Mouse (Mus musculus) limb, embryonic 14.5 days (tissue): Measurements from ENCODE around the gene Pakap. TPM values are rescaled to one million over a fixed set of nuclear protein-coding genes. Genes with fewer than 3 reads are reported as not detected.

Experiments used
- ATAC-seq: fragments of 200-750 bp; cut with Nextera tagmentation; 2 replicates; pipeline ENCODE4 v1.8.0; 2017; ENCODE audit warnings: low read depth, moderate number of reproducible peaks, moderate TSS enrichment; ENCODE audit not compliant: low FRiP score
- DNase-seq: peaks from one replicate; pipeline ENCODE4 v3.0.0-alpha.2; 2015; ENCODE audit warnings: low spot score
- H3K27ac ChIP-seq: fragments of 300-500 bp; sonication (generic); replicated peaks from 2 replicates; pipeline ENCODE4 v1.5.1; 2014; ENCODE audit warnings: low read depth, mild to moderate bottlenecking, low read length, moderate library complexity, mixed read lengths
- H3K27me3 ChIP-seq: fragments of 300-500 bp; sonication (generic); 2 replicates; pipeline ENCODE4 v1.6.1; 2014; ENCODE audit warnings: low read length, mixed read lengths; ENCODE audit not compliant: control insufficient read depth, insufficient read depth
- H3K36me3 ChIP-seq: fragments of 300-500 bp; sonication (generic); 2 replicates; pipeline ENCODE4 v1.6.1; 2014; ENCODE audit warnings: mild to moderate bottlenecking, low read length, moderate library complexity, mixed read lengths; ENCODE audit not compliant: control insufficient read depth, insufficient read depth
- H3K4me1 ChIP-seq: fragments of 300-500 bp; sonication (generic); 2 replicates; pipeline ENCODE4 v1.6.1; 2014; ENCODE audit warnings: antibody characterized with exemption, low read length, mixed read lengths; ENCODE audit not compliant: control insufficient read depth, insufficient read depth
- H3K4me2 ChIP-seq: fragments of 300-500 bp; sonication (generic); replicated peaks from 2 replicates; pipeline ENCODE4 v1.6.1; 2014; ENCODE audit warnings: low read depth, mild to moderate bottlenecking, low read length, moderate library complexity; ENCODE audit not compliant: severe bottlenecking
- H3K4me3 ChIP-seq: fragments of 300-500 bp; sonication (generic); replicated peaks from 2 replicates; pipeline ENCODE4 v1.5.1; 2014; ENCODE audit warnings: low read length
- H3K9ac ChIP-seq: fragments of 300-500 bp; sonication (generic); 2 replicates; pipeline ENCODE4 v1.6.1; 2014; ENCODE audit warnings: mild to moderate bottlenecking, low read depth, low read length, moderate library complexity; ENCODE audit not compliant: severe bottlenecking
- H3K9me3 ChIP-seq: fragments of 300-500 bp; sonication (generic); 2 replicates; pipeline ENCODE4 v1.6.1; 2016; ENCODE audit warnings: low read length; ENCODE audit not compliant: control insufficient read depth
- POLR2A ChIP-seq: fragments of 200-500 bp; IDR thresholded peaks from 2 replicates; pipeline ENCODE4 v1.8.0; 2012; ENCODE audit warnings: inconsistent platforms, mild to moderate bottlenecking, moderate library complexity, borderline replicate concordance; ENCODE audit not compliant: insufficient read depth, insufficient read length; ENCODE audit errors: extremely low read depth
- WGBS: fragments of 180-500 bp; shearing (Covaris S2); extraction: QIAGEN DNeasy Blood & Tissue Kit; methylation state at CpG from one replicate; pipeline ENCODE4 v1.1.7; 2014; 5-methylcytosine and 5-hydroxymethylcytosine counted together
- polyA plus RNA-seq, 2 experiments: library from polyadenylated mRNA; depleted of rRNA in 1 of 2; stranded (reverse) in 1 of 2; unstranded in 1 of 2; fragments of >200 nt; fragmentation: Nextera tagmentation in 1 of 2; extraction: Ambion mirVana in 1 of 2; gene quantifications; 2 replicates each; pipeline versions ENCODE4 v1.2.1 to v1.2.3; 2012 to 2014

Gene Pakap
- polyA plus RNA-seq, 2 experiments = 6.4 to 26.9 TPM

GRCm38 (mm10) chr4:57895140-57895539, 327.2 kb downstream of the Pakap start:
- ATAC-seq = no peak

GRCm38 (mm10) chr4:57895902-57896301, 327.9 kb downstream of the Pakap start:
- no peak overlapping the region for H3K4me2 ChIP-seq

More at GRCm38 (mm10) chr4:57895140-57895539, 327.2 kb downstream of the Pakap start:
- H3K36me3 ChIP-seq = peaks cover 9% of the 10 kb centered on the region; the same call in 1 of the 2 replicates
- TF ChIP-seq POLR2A = no peak
- H3K9ac ChIP-seq = no peak overlapping the region
- no peak overlapping the region for H3K27ac ChIP-seq
- H3K4me2 ChIP-seq = no peak overlapping the region
- DNase-seq = no peak
- WGBS = 59% methylated on average over 5 of the region's 5 CpGs
- H3K4me1 ChIP-seq = peaks cover 3% of the 10 kb centered on the region; the same call in 1 of the 2 replicates
- no peaks in the 10 kb centered on the region for H3K27me3 ChIP-seq
- no peaks in the 10 kb centered on the region for H3K9me3 ChIP-seq
- no peak overlapping the region for H3K4me3 ChIP-seq

GRCm38 (mm10) chr4:57896631-57897030, 328.7 kb downstream of the Pakap start:
- Histone ChIP-seq H3K36me3 (peaks cover 9% of the 10 kb centered on the region; the same call in 1 of the 2 replicates), H3K4me2 (no peak overlapping the region), H3K9me3 (no peaks in the 10 kb centered on the region), H3K9ac (no peak overlapping the region), H3K4me1 (peaks cover 3% of the 10 kb centered on the region; the same call in 1 of the 2 replicates), H3K4me3 (no peak overlapping the region), H3K27ac (no peak overlapping the region), H3K27me3 (no peaks in the 10 kb centered on the region)
- 54% methylated on average over 3 of the region's 3 CpGs for WGBS
- no peak for ATAC-seq
- TF ChIP-seq POLR2A = no peak
- no peak for DNase-seq

More at GRCm38 (mm10) chr4:57895902-57896301, 327.9 kb downstream of the Pakap start:
- no peak for ATAC-seq
- Histone ChIP-seq H3K9ac (no peak overlapping the region), H3K27me3 (no peaks in the 10 kb centered on the region), H3K9me3 (no peaks in the 10 kb centered on the region), H3K4me1 (peaks cover 3% of the 10 kb centered on the region; the same call in 1 of the 2 replicates), H3K36me3 (peaks cover 9% of the 10 kb centered on the region; the same call in 1 of the 2 replicates), H3K4me3 (no peak overlapping the region), H3K27ac (no peak overlapping the region)
- TF ChIP-seq POLR2A = no peak
- 67% methylated on average over 6 of the region's 6 CpGs for WGBS
- DNase-seq = no peak

- no peak for TF ChIP-seq POLR2A
- 0 out of 2 replicates have a peak, but pooled peaks cover 3% of the 10 kb centered on the region for H3K36me3 ChIP-seq
Measured at GRCm38 (mm10) chr4:57901210-57901609, 333.2 kb downstream of the Pakap start.

GRCm38 (mm10) chr4:57902619-57903018, 334.6 kb downstream of the Pakap start:
- Histone ChIP-seq H3K9me3 (no peaks in the 10 kb centered on the region), H3K27me3 (no peaks in the 10 kb centered on the region), H3K4me1 (peaks cover 2% of the 10 kb centered on the region; the same call in 1 of the 2 replicates), H3K27ac (no peak overlapping the region), H3K4me2 (no peak overlapping the region), H3K9ac (no peak overlapping the region), H3K4me3 (no peak overlapping the region), H3K36me3 (no peaks in the 10 kb centered on the region)
- ATAC-seq (no peak), DNase-seq (no peak)
- TF ChIP-seq POLR2A = no peak
- WGBS = 79% methylated on average over 5 of the region's 5 CpGs

More at GRCm38 (mm10) chr4:57901210-57901609, 333.2 kb downstream of the Pakap start:
- H3K4me3 ChIP-seq = no peak overlapping the region
- H3K27ac ChIP-seq = no peak overlapping the region
- peaks cover 2% of the 10 kb centered on the region; the same call in 1 of the 2 replicates for H3K4me1 ChIP-seq
- no peak overlapping the region for H3K4me2 ChIP-seq
- no peaks in the 10 kb centered on the region for H3K27me3 ChIP-seq
- ATAC-seq = no peak
- DNase-seq = peak; percentile 68
- WGBS = 15% methylated on average over 4 of the region's 4 CpGs
- no peaks in the 10 kb centered on the region for H3K9me3 ChIP-seq
- H3K9ac ChIP-seq = no peak overlapping the region
